Mouse (Mus musculus) thymus, adult 2 months (tissue): ENCODE results near the gene Gm14685. TPM values are rescaled to one million over a fixed set of nuclear protein-coding genes. Genes with fewer than 3 reads are reported as not detected.
"Not testable (repeated sequence)": the region's sequence is repeated elsewhere in the genome, so short reads cannot be mapped to it uniquely, and the experiment has no call there.

Experiments
- DNase-seq: peaks from one replicate; pipeline ENCODE4 v3.0.0; 2021
- H3K27ac ChIP-seq: fragments of 200-500 bp; 2 replicates; pipeline ENCODE4 v1.5.1; 2012; ENCODE audit warnings: low read length, control low read depth; ENCODE audit not compliant: control insufficient read depth, insufficient read depth
- H3K27me3 ChIP-seq: fragments of 200-500 bp; 2 replicates; pipeline ENCODE4 v1.6.1; 2012; ENCODE audit warnings: mild to moderate bottlenecking, low read length, moderate library complexity, mixed read lengths; ENCODE audit not compliant: control insufficient read depth, insufficient read depth
- H3K36me3 ChIP-seq: fragments of 200-500 bp; 2 replicates; pipeline ENCODE4 v1.6.1; 2012; ENCODE audit warnings: mild to moderate bottlenecking, low read length, moderate library complexity; ENCODE audit not compliant: control insufficient read depth, insufficient read depth
- H3K4me1 ChIP-seq: fragments of 200-500 bp; replicated peaks from 2 replicates; pipeline ENCODE4 v1.6.1; 2012; ENCODE audit warnings: low read length; ENCODE audit not compliant: control insufficient read depth, insufficient read depth
- H3K4me3 ChIP-seq: fragments of 200-500 bp; 2 replicates; pipeline ENCODE4 v1.5.1; 2012; ENCODE audit warnings: mild to moderate bottlenecking, low read length, control low read depth, moderate library complexity; ENCODE audit not compliant: control insufficient read depth, insufficient read depth
- WGBS: fragments of 180-500 bp; shearing (Covaris S2); methylation state at CpG from one replicate; pipeline ENCODE4 v1.1.7; 2018; 5-methylcytosine and 5-hydroxymethylcytosine counted together
- polyA plus RNA-seq: library from polyadenylated mRNA; depleted of rRNA; stranded (reverse); fragments of >200 nt; gene quantifications from 2 replicates; pipeline ENCODE4 v1.2.3, GENCODE M21; 2012; rRNA removed

Gm14685 gene
- 0.11 and 0.17 TPM in 2 replicates for polyA plus RNA-seq

DNA sequence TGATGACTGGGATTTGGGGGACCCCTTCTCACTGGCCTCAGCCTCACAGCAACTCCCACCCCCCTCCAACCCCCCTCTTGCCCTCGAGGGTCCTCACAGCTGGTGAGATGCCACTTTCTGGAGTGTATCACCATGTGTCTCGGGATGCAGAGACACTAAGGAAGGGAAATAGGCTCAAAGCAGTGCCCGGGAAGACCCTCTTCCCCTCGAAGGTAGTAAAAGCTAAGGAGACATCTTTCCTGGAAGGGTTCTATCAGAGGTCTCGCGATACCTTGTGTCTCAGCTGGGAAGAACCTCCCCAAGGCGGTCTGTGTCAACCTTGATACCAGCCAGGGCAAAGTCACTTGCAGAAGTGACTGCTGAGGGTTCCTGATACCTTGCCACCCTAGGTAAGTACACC is at the start of gene Gm14685:
Gene Gm14685, plus strand, starts transcription at position 301 of the 400 bp plus-strand sequence.
- H3K4me3 ChIP-seq, H3K36me3 ChIP-seq, H3K27ac ChIP-seq, DNase-seq, H3K27me3 ChIP-seq, H3K4me1 ChIP-seq: not testable (repeated sequence)
- no CpG with 5 or more reads among the region's 7 CpGs for WGBS

GRCm38 (mm10) chrX:73082267-73083055 is 34.4 kb upstream of the Gm14685 start, which contains the start of gene Xlr4a:
Gene Xlr4a (minus strand): TSS chrX:73082478.
- H3K4me3 ChIP-seq: peak within 1 kb of the TSS; percentile 42
- H3K27ac ChIP-seq, H3K36me3 ChIP-seq, H3K27me3 ChIP-seq, H3K4me1 ChIP-seq: not testable (repeated sequence)
- peak; percentile 49 for DNase-seq
- 13% methylated on average over 19 of the region's 19 CpGs for WGBS

GRCm38 (mm10) chrX:73096941-73097508 is 19.8 kb upstream of the Gm14685 start, which contains the start of gene Xlr3a:
Gene Xlr3a (minus strand): TSS chrX:73097095.
- 88% methylated on average over 12 of the region's 13 CpGs for WGBS
- not testable (repeated sequence) for H3K4me3 ChIP-seq, H3K27ac ChIP-seq, H3K36me3 ChIP-seq, DNase-seq, H3K27me3 ChIP-seq, H3K4me1 ChIP-seq

- DNase-seq, H3K36me3 ChIP-seq, H3K27ac ChIP-seq, H3K27me3 ChIP-seq, H3K4me3 ChIP-seq, H3K4me1 ChIP-seq: not testable (repeated sequence)
- WGBS: no CpG with 5 or more reads among the region's 12 CpGs
These were observed 6.3 kb downstream of the Gm14685 start for GRCm38 (mm10) chrX:73122859-73123829.

DNA sequence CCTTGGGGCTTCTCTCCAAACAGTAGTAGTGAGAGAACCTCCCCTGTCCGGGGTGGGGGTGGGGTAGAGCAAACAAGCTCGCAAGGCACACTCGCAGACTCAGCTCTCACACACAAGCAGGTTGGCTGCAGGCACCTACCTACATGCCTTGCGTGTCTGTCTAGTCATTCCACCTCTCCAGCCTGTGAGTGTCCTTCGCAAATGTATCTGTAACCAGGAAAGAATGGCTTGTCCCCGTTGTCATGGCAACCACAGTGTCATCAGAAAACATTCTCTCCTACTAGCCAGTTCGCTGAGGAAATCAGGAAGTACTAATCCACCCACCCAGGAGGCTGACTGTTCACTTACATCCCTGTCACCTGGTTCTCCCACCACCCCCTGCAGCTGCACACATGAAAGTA is 26.4 kb downstream of the Gm14685 start:
- not testable (repeated sequence) for H3K4me3 ChIP-seq, H3K27ac ChIP-seq, H3K36me3 ChIP-seq, H3K4me1 ChIP-seq, H3K27me3 ChIP-seq, DNase-seq
- no CpG with 5 or more reads among the region's 7 CpGs for WGBS

DNA sequence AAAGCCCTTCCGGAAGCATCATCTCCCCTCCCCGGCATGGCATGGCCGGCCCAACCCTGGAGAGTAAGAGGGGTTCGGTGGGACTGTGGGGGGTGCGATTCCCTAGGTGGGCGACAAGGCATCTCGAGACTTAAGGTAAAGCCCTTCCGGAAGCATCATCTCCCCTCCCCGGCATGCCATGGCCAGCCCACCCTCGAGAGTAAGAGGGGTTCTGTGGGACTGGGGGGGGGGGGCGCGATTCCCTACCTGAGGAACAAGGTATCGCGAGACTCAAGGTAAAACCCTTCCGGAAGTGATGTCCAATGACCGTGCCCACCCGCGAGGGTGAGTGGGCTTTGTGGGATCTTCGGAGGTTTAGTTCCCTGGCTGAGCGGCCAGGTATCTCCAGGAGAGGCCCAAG is 31.6 kb downstream of the Gm14685 start, which contains the start of gene Xlr5b:
Gene Xlr5b, plus strand, starts transcription at position 301 of the 400 bp plus-strand sequence.
- not testable (repeated sequence) for DNase-seq, H3K27me3 ChIP-seq, H3K4me3 ChIP-seq, H3K27ac ChIP-seq, H3K4me1 ChIP-seq, H3K36me3 ChIP-seq
- no CpG with 5 or more reads among the region's 20 CpGs for WGBS

- H3K4me1 ChIP-seq, H3K36me3 ChIP-seq, H3K27ac ChIP-seq, H3K27me3 ChIP-seq, DNase-seq, H3K4me3 ChIP-seq: not testable (repeated sequence)
- no CpG with 5 or more reads among the region's 7 CpGs for WGBS
These were observed 32.5 kb downstream of the Gm14685 start, which contains the start of gene DXBay18 for GRCm38 (mm10) chrX:73149350-73149749. Gene DXBay18 (minus strand): TSS chrX:73149450.

DNA sequence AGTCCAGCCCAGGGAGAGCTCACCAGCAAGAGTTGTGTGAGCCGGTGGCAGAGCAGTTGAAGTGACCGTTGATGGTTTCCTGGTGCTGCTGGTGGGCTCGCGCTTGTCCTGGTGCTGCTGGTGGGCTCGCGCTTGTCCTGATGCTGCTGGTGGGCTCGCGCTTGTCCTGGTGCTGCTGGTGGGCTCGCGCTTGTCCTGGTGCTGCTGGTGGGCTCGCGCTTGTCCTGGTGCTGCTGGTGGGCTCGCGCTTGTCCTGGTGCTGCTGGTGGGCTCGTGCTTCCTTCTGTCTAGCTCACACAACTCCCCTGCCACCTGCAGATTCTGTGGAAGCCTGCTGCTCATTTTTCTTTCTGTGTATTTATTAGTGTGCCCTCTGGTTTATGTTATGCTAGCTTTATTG is 60.0 kb downstream of the Gm14685 start, which contains the start of gene Spin2d:
Gene Spin2d, minus strand, starts transcription at position 101 of the 400 bp plus-strand sequence.
- H3K27ac ChIP-seq, H3K27me3 ChIP-seq, DNase-seq, H3K36me3 ChIP-seq, H3K4me1 ChIP-seq, H3K4me3 ChIP-seq: not testable (repeated sequence)
- 85% methylated on average over 4 of the region's 15 CpGs for WGBS
